8 mouse cellular contexts compared by ENCODE assay signal in genomic region chr5:111418202-111419120, GRCm38 (mm10). TPM values are rescaled to one million over a fixed set of nuclear protein-coding genes. Genes with fewer than 3 reads are reported as not detected.
DNase-seq lines count a peak whose midpoint lies in the region; ATAC-seq and TF ChIP-seq lines count a peak whose summit lies in the region.

No protein-coding gene starts in this region.

- no peak for TF ChIP-seq POLR2A in cortical plate, adult 2 months (IDR thresholded peaks at IDR 0.05; ENCODE audit: extremely low read depth, insufficient read depth, low read length)

- no peak for ATAC-seq in kidney, embryonic 14.5 days (ENCODE audit: low FRiP score, low TSS enrichment)
- no peak for ATAC-seq in heart, embryonic 15.5 days (replicated peaks; ENCODE audit: insufficient number of reproducible peaks, insufficient read depth, low FRiP score, low read depth)
- ATAC-seq in limb, embryonic 11.5 days (ENCODE audit: insufficient number of reproducible peaks, low FRiP score, low TSS enrichment, low read depth): no peak
- ATAC-seq in neural tube, embryonic 13.5 days (ENCODE audit: low read depth): no peak

- H3K9me3 ChIP-seq in kidney, embryonic 14.5 days (ENCODE audit: control insufficient read depth, low read length): no peaks in the 10 kb centered on the region
- no peaks in the 10 kb centered on the region for H3K9me3 ChIP-seq in heart, embryonic 15.5 days (replicated peaks)
- H3K9me3 ChIP-seq in limb, embryonic 11.5 days (ENCODE audit: control insufficient read depth, low read length): no peaks in the 10 kb centered on the region
- no peaks in the 10 kb centered on the region for H3K9me3 ChIP-seq in neural tube, embryonic 13.5 days

- no peak for DNase-seq in kidney, adult 11 months
- peak; percentile 63 for DNase-seq in limb, embryonic 11.5 days (ENCODE audit: low spot score)
- no peak for DNase-seq in natural killer cell, adult 2 months (ENCODE audit: low spot score in 2 of 2)
- DNase-seq in frontal cortex, postnatal 25 days (ENCODE audit: low spot score in 2 of 2): no peak

- H3K4me2 ChIP-seq in kidney, embryonic 14.5 days (replicated peaks; ENCODE audit: low read depth, low read length): peak overlapping the region; percentile 95
- H3K4me2 ChIP-seq in heart, embryonic 15.5 days: peak overlapping the region; percentile 98
- peak overlapping the region; percentile 93 for H3K4me2 ChIP-seq in limb, embryonic 11.5 days (ENCODE audit: low read depth, severe bottlenecking)
- H3K4me2 ChIP-seq in neural tube, embryonic 13.5 days: peak overlapping the region; percentile 95

- H3K9ac ChIP-seq in kidney, embryonic 14.5 days (ENCODE audit: low read depth, low read length): peak overlapping the region; percentile 82; the same call in 1 of the 2 replicates
- H3K9ac ChIP-seq in heart, embryonic 15.5 days: peak overlapping the region; percentile 84
- peak overlapping the region; percentile 84 for H3K9ac ChIP-seq in limb, embryonic 11.5 days (ENCODE audit: low read length)
- peak overlapping the region; percentile 97 for H3K9ac ChIP-seq in neural tube, embryonic 13.5 days

- TF ChIP-seq CTCF in cortical plate, adult 2 months (IDR thresholded peaks at IDR 0.05; ENCODE audit: extremely low read depth, insufficient read depth, low read length): no peak

- peaks cover 11% of the 10 kb centered on the region; the same call in 1 of the 2 replicates for H3K36me3 ChIP-seq in kidney, embryonic 14.5 days (ENCODE audit: control insufficient read depth, insufficient read depth, low read length)
- H3K36me3 ChIP-seq in heart, embryonic 15.5 days: 0 out of 2 replicates have a peak, but pooled peaks cover 2% of the 10 kb centered on the region
- peaks cover 4% of the 10 kb centered on the region; the same call in 1 of the 2 replicates for H3K36me3 ChIP-seq in limb, embryonic 11.5 days (ENCODE audit: control insufficient read depth, insufficient read depth, low read length)
- 0 out of 2 replicates have a peak, but pooled peaks cover 12% of the 10 kb centered on the region for H3K36me3 ChIP-seq in neural tube, embryonic 13.5 days

- H3K4me1 ChIP-seq in kidney, embryonic 14.5 days (ENCODE audit: control insufficient read depth, insufficient read depth, low read length): peaks cover 32% of the 10 kb centered on the region
- no peaks in the 10 kb centered on the region for H3K4me1 ChIP-seq in cortical plate, adult 2 months (ENCODE audit: control insufficient read depth, insufficient read depth, low read length)
- H3K4me1 ChIP-seq in heart, embryonic 15.5 days (replicated peaks): peaks cover 67% of the 10 kb centered on the region
- peaks cover 48% of the 10 kb centered on the region for H3K4me1 ChIP-seq in limb, embryonic 11.5 days (ENCODE audit: control insufficient read depth, insufficient read depth, low read length)
- H3K4me1 ChIP-seq in neural tube, embryonic 13.5 days (replicated peaks): peaks cover 91% of the 10 kb centered on the region

- 1% methylated on average over 63 of the region's 63 CpGs for WGBS in kidney, embryonic 14.5 days
- WGBS in heart, embryonic 15.5 days: 2% methylated on average over 63 of the region's 63 CpGs
- under 1% methylated on average over 58 of the region's 63 CpGs for WGBS in limb, embryonic 11.5 days
- WGBS in neural tube, embryonic 13.5 days: 1% methylated on average over 63 of the region's 63 CpGs

- H3K27me3 ChIP-seq in kidney, embryonic 14.5 days (ENCODE audit: control insufficient read depth, insufficient read depth, low read length): peaks cover 55% of the 10 kb centered on the region
- peaks cover 49% of the 10 kb centered on the region for H3K27me3 ChIP-seq in heart, embryonic 15.5 days
- H3K27me3 ChIP-seq in limb, embryonic 11.5 days (ENCODE audit: control insufficient read depth, insufficient read depth, low read length): peaks cover 48% of the 10 kb centered on the region
- peaks cover 14% of the 10 kb centered on the region for H3K27me3 ChIP-seq in neural tube, embryonic 13.5 days

- H3K27ac ChIP-seq in kidney, embryonic 14.5 days (ENCODE audit: low read depth, low read length): no peak overlapping the region
- peak overlapping the region; percentile 82 for H3K27ac ChIP-seq in cortical plate, adult 2 months (ENCODE audit: insufficient read depth, low read length)
- no peak overlapping the region for H3K27ac ChIP-seq in heart, embryonic 15.5 days
- no peak overlapping the region for H3K27ac ChIP-seq in limb, embryonic 11.5 days (replicated peaks; ENCODE audit: low read depth, low read length)
- H3K27ac ChIP-seq in neural tube, embryonic 13.5 days (replicated peaks): peak overlapping the region; percentile 94

- H3K4me3 ChIP-seq in kidney, embryonic 14.5 days (ENCODE audit: low read length): peak overlapping the region; percentile 81
- H3K4me3 ChIP-seq in cortical plate, adult 2 months (ENCODE audit: insufficient read depth, low read length): peak overlapping the region; percentile 75
- H3K4me3 ChIP-seq in heart, embryonic 15.5 days: peak overlapping the region; percentile 80
- peak overlapping the region; percentile 69 for H3K4me3 ChIP-seq in limb, embryonic 11.5 days (ENCODE audit: low read depth, low read length)
- H3K4me3 ChIP-seq in neural tube, embryonic 13.5 days: peak overlapping the region; percentile 87

RNA-seq across cellular contexts. Expression of gene Mn1, which starts 1.3 kb away (rescaled TPM):
- 5.1 and 6.9 TPM in 2 replicates for polyA plus RNA-seq in kidney, embryonic 14.5 days (2014; fragmentation: Nextera tagmentation; extraction: Ambion mirVana)
- 12.8 and 14.8 TPM in 2 replicates for polyA plus RNA-seq in cortical plate, adult 2 months (2012; rRNA removed)
- 6.4 and 7.7 TPM in 2 replicates for polyA plus RNA-seq in heart, embryonic 15.5 days (2015; fragmentation: Nextera tagmentation; extraction: Ambion mirVana)
- polyA plus RNA-seq in limb, embryonic 11.5 days (2014; fragmentation: Nextera tagmentation; extraction: Ambion mirVana): 11.0 and 12.4 TPM in 2 replicates
- polyA plus RNA-seq in neural tube, embryonic 13.5 days (2015; fragmentation: Nextera tagmentation; extraction: Ambion mirVana): 22.3 and 23.5 TPM in 2 replicates

Comparison
In these comparisons a context has a peak if more than half of its experiments do, and no peak if none do; other contexts are left out.
1. H3K27ac ChIP-seq: peak in cortical plate, adult 2 months (single experiment) and neural tube, embryonic 13.5 days (single experiment); none in kidney, embryonic 14.5 days (single experiment), heart, embryonic 15.5 days (single experiment) and limb, embryonic 11.5 days (single experiment).
2. Peak in every context shown above with its lines, with median percentiles within 50 percentile points of each other: H3K4me2 ChIP-seq, H3K4me3 ChIP-seq and H3K9ac ChIP-seq.